Mouse (Mus musculus) embryo, embryonic 10.5 days (tissue): ENCODE measurements around the gene Lyz2.
"Not testable (repeated sequence)": the region's sequence is repeated elsewhere in the genome, so short reads cannot be mapped to it uniquely, and the experiment has no call there.

Experiments
- DNase-seq: peaks from one replicate; pipeline ENCODE4 v3.0.0-alpha.2; 2015; ENCODE audit warnings: low spot score

The Lyz2 gene

DNA sequence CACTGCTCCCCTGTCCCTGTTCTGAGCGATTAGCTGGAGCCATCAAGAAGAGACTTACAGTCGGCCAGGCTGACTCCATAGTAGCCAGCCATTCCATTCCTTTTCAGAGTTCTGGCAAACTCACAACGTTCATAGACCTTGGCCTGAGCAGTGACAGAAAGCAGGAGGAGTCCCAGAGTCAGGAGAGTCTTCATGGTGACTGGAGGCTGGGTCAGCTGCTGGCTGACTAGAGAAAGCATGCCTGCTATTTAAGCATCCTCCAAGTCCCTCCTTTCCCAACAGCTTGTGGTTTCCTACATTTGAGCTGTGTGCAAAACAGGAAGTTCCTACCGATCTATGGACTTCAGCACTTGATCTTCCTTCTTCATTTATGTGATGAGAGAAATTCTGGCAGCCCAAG, at the start of gene Lyz2:
Lyz2 (minus strand) TSS at position 273 of the 400 bp plus-strand sequence.
- DNase-seq = no peak

DNA sequence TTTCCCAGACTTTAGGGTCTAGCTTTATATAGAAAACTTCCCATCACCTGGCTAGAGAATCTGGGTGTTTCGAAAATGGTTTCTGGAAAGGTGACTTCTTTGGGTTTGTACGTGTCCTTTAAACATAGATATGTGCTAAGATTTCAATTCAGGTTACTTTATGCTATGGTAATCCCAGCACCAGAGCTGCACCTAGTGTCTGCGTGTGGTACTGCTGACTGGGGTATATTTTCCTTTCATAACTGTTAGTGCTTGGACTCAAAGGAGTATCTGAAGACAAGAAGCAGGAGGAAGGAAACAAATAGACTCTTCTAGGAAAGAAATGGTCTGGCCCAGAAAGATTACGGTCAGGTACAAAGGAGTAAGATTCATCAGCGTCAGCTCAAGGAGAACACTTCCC, 48.4 kb upstream of the Lyz2 start:
- DNase-seq = no peak

- no peak for DNase-seq
Observed at GRCm38 (mm10) chr10:117323782-117324181, 41.7 kb upstream of the Lyz2 start.

- no peak for DNase-seq
Observed at GRCm38 (mm10) chr10:117322630-117323029, 40.5 kb upstream of the Lyz2 start.

DNA sequence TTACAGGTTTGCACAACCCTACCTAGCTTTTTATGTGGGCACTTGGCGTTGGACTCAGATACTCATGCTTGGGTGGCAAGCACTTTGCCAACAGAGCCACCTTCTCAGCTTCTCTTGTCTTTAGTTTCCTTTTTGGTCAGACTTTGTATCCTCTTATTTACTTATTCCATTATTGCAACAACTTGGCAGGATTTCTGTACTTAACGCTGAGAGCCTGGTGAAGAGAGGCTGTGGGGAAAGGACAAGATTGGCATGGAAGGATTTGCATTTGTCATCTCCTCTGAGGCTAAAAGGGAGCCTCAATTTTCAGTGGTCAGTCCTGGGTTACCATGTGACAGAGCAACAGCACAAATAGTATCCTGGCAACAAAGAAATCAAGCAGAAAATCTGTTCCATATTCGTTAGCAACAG, 38.5 kb upstream of the Lyz2 start:
- no peak for DNase-seq

DNA sequence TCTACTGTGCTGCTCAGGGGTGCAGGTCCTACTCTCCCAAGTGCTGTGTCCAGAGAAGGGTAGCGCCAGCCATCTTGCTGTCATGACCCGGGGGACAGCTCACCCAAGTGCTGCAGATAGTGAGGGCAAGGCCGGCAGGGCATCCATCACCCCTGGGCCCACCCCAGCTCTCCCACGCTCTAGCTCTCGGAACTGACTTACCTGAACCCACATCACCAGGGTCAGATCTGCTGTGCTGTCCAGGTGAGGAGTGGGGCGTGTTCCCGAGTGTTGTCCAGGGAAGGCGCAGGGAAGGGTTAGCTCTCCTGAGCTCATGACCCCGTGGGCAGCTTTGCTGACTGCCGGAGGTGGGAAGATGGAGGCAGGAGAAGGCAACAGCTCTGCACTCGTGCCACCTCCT, 34.3 kb upstream of the Lyz2 start:
- no peak for DNase-seq

DNA sequence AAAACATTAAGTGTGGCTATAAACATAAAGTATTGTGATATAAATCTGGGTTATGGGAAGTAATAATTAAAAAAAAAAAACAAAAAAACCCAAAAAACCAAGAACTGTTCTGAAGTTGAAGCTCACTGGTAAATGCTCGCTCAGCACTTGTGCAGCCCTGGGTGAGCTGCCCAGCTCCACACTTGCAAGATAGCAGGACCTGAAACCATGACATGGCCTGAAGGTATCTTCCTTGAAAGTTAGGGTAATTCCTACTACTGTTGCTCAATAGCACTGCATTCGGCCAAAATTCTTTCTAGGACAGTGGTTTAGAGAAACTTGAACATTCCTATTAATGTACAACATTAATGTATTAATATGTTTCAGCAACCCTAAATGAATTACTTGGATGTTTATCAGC, 31.0 kb upstream of the Lyz2 start:
- DNase-seq = no peak

DNA sequence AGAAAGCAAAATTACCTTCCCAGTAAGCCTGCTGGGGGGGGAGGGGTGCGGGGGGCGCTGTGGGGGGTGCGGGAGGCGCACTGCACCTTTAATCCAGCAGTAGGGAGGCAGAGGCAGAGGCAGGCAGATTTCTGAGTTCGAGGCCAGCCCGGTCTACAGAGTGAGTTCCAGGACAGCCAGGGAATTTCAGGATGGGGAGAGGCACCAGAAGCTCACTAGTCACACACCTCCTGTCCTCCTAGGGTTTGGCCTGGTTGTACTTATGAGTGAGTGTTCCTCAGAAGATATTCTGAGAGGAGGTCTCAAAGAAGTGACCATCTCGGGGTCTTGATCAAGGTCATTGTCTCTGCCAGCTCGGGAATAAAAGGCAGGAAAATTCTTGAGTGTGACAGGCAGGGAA, 30.0 kb upstream of the Lyz2 start:
- no peak for DNase-seq

DNA sequence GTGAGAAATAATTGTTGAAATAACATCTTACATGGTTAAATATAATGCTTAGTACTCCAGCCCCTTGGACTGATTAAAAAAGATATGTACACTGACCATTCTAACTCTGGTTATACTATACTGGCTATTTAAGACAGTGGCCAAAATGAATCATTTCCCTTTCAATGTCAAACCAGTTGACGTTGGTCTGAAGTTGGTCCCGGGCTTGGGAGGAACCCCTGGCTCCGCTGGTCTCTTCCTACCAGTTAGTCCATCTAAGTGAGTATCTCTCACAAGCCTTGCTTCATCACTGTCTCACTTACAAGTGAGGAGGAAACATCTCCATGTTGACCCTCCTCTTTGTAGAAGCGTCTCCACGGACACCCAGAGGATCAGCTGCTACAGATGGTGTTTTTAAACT, 22.2 kb upstream of the Lyz2 start:
- DNase-seq = no peak

GRCm38 (mm10) chr10:117301688-117302087, 19.6 kb upstream of the Lyz2 start:
- DNase-seq = no peak

GRCm38 (mm10) chr10:117299901-117300520, 17.9 kb upstream of the Lyz2 start:
- no peak for DNase-seq

- DNase-seq = no peak
Observed at GRCm38 (mm10) chr10:117299106-117299505, 17.0 kb upstream of the Lyz2 start.

- DNase-seq = no peak
Observed at GRCm38 (mm10) chr10:117298336-117298735, 16.2 kb upstream of the Lyz2 start.

DNA sequence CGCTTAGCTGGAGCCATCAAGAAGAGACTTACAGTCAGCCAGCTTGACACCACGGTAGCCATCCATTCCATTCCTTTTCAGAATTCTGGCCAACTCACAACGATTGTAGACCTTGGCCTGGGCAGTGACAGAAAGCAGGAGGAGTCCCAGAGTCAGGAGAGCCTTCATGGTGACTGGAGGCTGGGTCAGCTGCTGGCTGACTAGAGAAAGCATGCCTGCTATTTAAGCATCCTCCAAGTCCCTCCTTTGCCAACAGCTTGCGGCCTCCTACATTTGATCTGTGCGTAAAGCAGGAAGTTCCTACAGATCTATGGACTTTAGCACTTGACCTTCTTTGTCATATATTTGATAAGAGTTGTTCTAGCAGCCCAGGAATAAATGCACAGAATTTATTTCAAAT, 10.6 kb upstream of the Lyz2 start, which contains the start of gene Lyz1:
Lyz1 (minus strand) TSS at position 198 of the 400 bp plus-strand sequence.
- DNase-seq = no peak

DNA sequence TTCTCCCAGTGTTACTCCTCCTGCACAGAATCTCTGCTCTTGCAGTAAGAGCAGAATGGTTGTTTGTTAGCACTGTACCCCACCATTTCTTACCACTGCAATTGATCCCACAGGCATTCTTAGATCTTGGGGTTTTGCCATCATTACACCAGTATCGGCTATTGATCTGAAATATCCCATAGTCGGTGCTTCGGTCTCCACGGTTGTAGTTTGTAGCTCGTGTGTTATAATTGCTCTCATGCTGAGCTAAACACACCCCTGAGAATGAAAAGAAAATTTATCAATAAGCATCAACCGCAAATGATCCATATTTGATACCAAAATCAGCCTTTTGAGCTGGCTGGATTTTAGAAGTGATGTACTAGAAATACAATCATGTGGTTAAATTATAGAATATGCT, 8.8 kb upstream of the Lyz2 start:
- DNase-seq = not testable (repeated sequence)

- DNase-seq = no peak
Observed at GRCm38 (mm10) chr10:117290046-117290870, 8.1 kb upstream of the Lyz2 start.

- not testable (repeated sequence) for DNase-seq
Observed at GRCm38 (mm10) chr10:117289034-117289505, 6.9 kb upstream of the Lyz2 start.

DNA sequence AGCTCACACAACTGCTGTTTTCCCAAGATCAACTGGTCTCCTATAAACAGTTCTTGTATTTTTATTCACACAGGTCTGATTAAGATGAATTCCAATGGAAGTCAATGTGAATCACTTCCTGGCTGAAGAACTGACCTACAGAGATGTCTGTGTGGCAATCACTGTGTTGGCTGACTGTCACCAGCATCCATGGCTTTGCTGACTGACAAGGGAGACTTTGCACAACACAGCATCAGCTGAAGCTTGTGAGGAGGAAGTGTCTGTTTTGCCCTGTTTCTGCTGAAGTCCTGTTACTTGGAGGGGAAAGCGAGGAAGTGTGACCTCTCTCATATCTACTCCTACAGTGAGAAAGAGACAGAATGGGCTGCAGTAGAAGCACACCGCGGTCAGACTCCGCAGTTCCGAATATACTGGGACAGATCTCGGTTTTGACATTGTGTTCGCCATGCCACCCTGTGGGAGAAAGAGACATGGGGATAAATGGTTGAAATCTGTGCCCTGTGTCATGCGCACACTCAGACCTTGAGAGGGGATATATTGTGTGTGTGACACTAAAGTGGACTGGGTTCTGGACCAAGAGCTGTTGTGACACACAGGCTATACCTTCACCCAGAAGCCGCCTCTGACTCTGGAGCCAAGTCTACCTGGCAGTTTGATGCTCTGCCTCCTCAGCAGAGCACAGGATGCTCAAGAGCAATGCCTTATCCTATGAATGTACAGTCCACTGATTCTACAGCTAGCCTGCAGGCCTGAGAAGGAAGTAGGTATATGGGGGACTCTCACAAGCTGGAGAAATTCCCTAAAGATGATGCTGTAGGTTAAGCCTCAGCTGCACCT, 6.3 kb upstream of the Lyz2 start:
- DNase-seq = no peak

- no peak for DNase-seq
Observed at GRCm38 (mm10) chr10:117287226-117287850, 5.2 kb upstream of the Lyz2 start.

- no peak for DNase-seq
Observed at GRCm38 (mm10) chr10:117286366-117286970, 4.3 kb upstream of the Lyz2 start.

DNA sequence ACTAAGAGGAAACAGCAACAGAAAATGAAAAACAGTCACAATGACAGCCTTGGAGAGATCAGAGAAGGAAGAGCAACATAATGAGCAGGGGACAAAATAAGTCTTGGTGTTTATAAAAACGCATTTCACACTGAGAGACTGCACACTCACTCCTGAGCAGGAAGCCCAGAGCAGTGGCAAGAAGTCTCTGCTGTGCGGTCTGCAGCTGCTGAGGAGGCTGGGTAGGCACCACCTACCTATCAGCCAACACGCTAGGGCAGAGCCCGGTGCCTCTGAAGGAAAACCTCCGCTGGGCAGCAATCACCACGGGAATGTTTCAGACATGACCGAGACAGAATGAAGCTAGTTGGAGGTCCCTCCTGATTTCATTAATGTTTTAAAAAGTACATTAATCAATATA, 3.5 kb upstream of the Lyz2 start:
- not testable (repeated sequence) for DNase-seq
